Mouse (Mus musculus) adrenal gland, postnatal 36 days (tissue): ENCODE data around the gene Flywch2. TPM values are rescaled to one million over a fixed set of nuclear protein-coding genes. Genes with fewer than 3 reads are reported as not detected.
A peak's percentile ranks its signal among the peaks of the same experiment; 100 is the strongest.
"Not testable (repeated sequence)": the region's sequence is repeated elsewhere in the genome, so short reads cannot be mapped to it uniquely, and the experiment has no call there.

ENCODE experiments used
- DNase-seq, 2 experiments: peaks; one replicate each; pipeline ENCODE4 v3.0.0; 2021; ENCODE audit warnings: mixed read lengths in 1 of 2
- total RNA-seq, 2 experiments: library from RNA; stranded (reverse); gene quantifications; 2 replicates each; pipeline ENCODE4 v1.2.3; 2021

The Flywch2 gene
- total RNA-seq, 2 experiments from 2014 or later: 6.9 to 8.8 TPM

GRCm38 (mm10) chr17:23790269-23791078 lies 4.6 kb upstream of the Flywch2 start, which contains the start of gene Srrm2:
TSS of gene Srrm2 (plus strand) at chr17:23790532.
- DNase-seq: peak; percentile 70 to 79

GRCm38 (mm10) chr17:23789749-23790268 lies 3.9 kb upstream of the Flywch2 start:
- no peak for DNase-seq

GRCm38 (mm10) chr17:23788973-23789372 lies 3.1 kb upstream of the Flywch2 start:
- no peak for DNase-seq

GRCm38 (mm10) chr17:23786510-23786931 lies 640 bp upstream of the Flywch2 start:
- no peak for DNase-seq

GRCm38 (mm10) chr17:23783352-23783751 lies 2.5 kb downstream of the Flywch2 start:
- no peak for DNase-seq

- no peak for DNase-seq
These were observed 7.4 kb downstream of the Flywch2 start for GRCm38 (mm10) chr17:23778447-23778846.

GRCm38 (mm10) chr17:23777141-23777540 lies 8.7 kb downstream of the Flywch2 start:
- no peak for DNase-seq

GRCm38 (mm10) chr17:23776216-23776615 lies 9.7 kb downstream of the Flywch2 start:
- no peak for DNase-seq

- DNase-seq: peak; percentile 90 to 91
These were observed 11.8 kb downstream of the Flywch2 start for GRCm38 (mm10) chr17:23774090-23774489.

GRCm38 (mm10) chr17:23773676-23774075 lies 12.2 kb downstream of the Flywch2 start:
- no peak for DNase-seq

- DNase-seq: not testable (repeated sequence)
These were observed 13.7 kb downstream of the Flywch2 start for GRCm38 (mm10) chr17:23772219-23772556.

GRCm38 (mm10) chr17:23771284-23772218 lies 14.3 kb downstream of the Flywch2 start, which contains the start of gene Flywch1:
TSS of gene Flywch1 (minus strand) at chr17:23771602.
- peak; percentile 97 to 98 for DNase-seq

- DNase-seq: peak; percentile 42 to 47
These were observed 15.0 kb downstream of the Flywch2 start for GRCm38 (mm10) chr17:23770896-23771283.

GRCm38 (mm10) chr17:23770493-23770892 lies 15.4 kb downstream of the Flywch2 start:
- DNase-seq: no peak

GRCm38 (mm10) chr17:23762976-23763375 lies 22.9 kb downstream of the Flywch2 start:
- DNase-seq: no peak

GRCm38 (mm10) chr17:23761155-23761554 lies 24.7 kb downstream of the Flywch2 start:
- DNase-seq: no peak

GRCm38 (mm10) chr17:23760231-23760630 lies 25.6 kb downstream of the Flywch2 start:
- DNase-seq: no peak

- DNase-seq: no peak
These were observed 27.1 kb downstream of the Flywch2 start for GRCm38 (mm10) chr17:23758801-23759200.

GRCm38 (mm10) chr17:23757581-23757980 lies 28.3 kb downstream of the Flywch2 start:
- no peak for DNase-seq

- peak in 1 of 2 experiments; percentile 32 for DNase-seq
These were observed 30.2 kb downstream of the Flywch2 start for GRCm38 (mm10) chr17:23755689-23756088.

- DNase-seq: no peak
These were observed 36.3 kb downstream of the Flywch2 start for GRCm38 (mm10) chr17:23749400-23750191.
